Mouse (Mus musculus): Measurements from ENCODE around the gene Hira.

The Hira gene

GRCm38 (mm10) chr16:19013550-19013949 lies 136.7 kb downstream of the Hira start:
- no peak for DNase-seq (ENCODE audit: low read depth in 1 of 2, low spot score in 2 of 2)

- DNase-seq (ENCODE audit: low read depth in 1 of 2, low spot score in 2 of 2), result no peak
Observed at GRCm38 (mm10) chr16:19014650-19015049, 137.8 kb downstream of the Hira start.
